Mouse (Mus musculus) kidney, adult 2 months (tissue): ENCODE measurements around the gene Mea1. TPM values are rescaled to one million over a fixed set of nuclear protein-coding genes. Genes with fewer than 3 reads are reported as not detected.

Experiments used
- DNase-seq: peaks from one replicate; pipeline ENCODE4 v3.0.0; 2021
- H3K27ac ChIP-seq: fragments of 200-500 bp; 2 replicates; pipeline ENCODE4 v1.5.1; 2012; ENCODE audit warnings: low read depth, low read length, control low read depth, inconsistent platforms; ENCODE audit not compliant: insufficient read depth
- H3K27me3 ChIP-seq: fragments of 200-500 bp; replicated peaks from 2 replicates; pipeline ENCODE4 v1.6.1; 2012; ENCODE audit warnings: mild to moderate bottlenecking, moderate library complexity, low read length, inconsistent platforms; ENCODE audit not compliant: control insufficient read depth, insufficient read depth
- H3K36me3 ChIP-seq: fragments of 200-500 bp; 2 replicates; pipeline ENCODE4 v1.6.1; 2012; ENCODE audit warnings: mild to moderate bottlenecking, moderate library complexity, low read length, inconsistent platforms; ENCODE audit not compliant: control insufficient read depth, insufficient read depth
- H3K4me1 ChIP-seq: fragments of 200-500 bp; 2 replicates; pipeline ENCODE4 v1.6.1; 2011; ENCODE audit warnings: low read length; ENCODE audit not compliant: control insufficient read depth, insufficient read depth
- H3K4me3 ChIP-seq: fragments of 200-500 bp; 2 replicates; pipeline ENCODE4 v1.5.1; 2011; ENCODE audit warnings: mild to moderate bottlenecking, low read depth, low read length, control low read depth; ENCODE audit not compliant: insufficient read depth
- CTCF ChIP-seq: fragments of 200-500 bp; conservative IDR thresholded peaks from 2 replicates; pipeline ENCODE4 v1.5.1; 2011; ENCODE audit warnings: low read depth, mild to moderate bottlenecking, control low read depth, low read length, moderate library complexity, mixed read lengths; ENCODE audit not compliant: insufficient read depth, insufficient read length
- POLR2A ChIP-seq: fragments of 200-500 bp; IDR thresholded peaks from one replicate; pipeline ENCODE4 v1.6.1; 2011; ENCODE audit warnings: low read depth, low read length, control low read depth
- WGBS: fragments of 180-500 bp; shearing (Covaris S2); methylation state at CpG from one replicate; pipeline ENCODE4 v1.1.7; 2018; 5-methylcytosine and 5-hydroxymethylcytosine counted together
- polyA plus RNA-seq: library from polyadenylated mRNA; depleted of rRNA; stranded (reverse); fragments of >200 nt; gene quantifications from 2 replicates; pipeline ENCODE4 v1.2.3, GENCODE M21; 2012

Gene Mea1
- polyA plus RNA-seq, 1 experiment = 99.3 TPM

- TF ChIP-seq POLR2A (no peak), CTCF (no peak)
- Histone ChIP-seq H3K27me3 (no peaks in the 10 kb centered on the region), H3K27ac (no peak overlapping the region), H3K4me3 (no peak overlapping the region), H3K36me3 (no peaks in the 10 kb centered on the region), H3K4me1 (peaks cover 3% of the 10 kb centered on the region; the same call in 1 of the 2 replicates)
- no peak for DNase-seq
- WGBS = 63% methylated on average over 12 of the region's 12 CpGs
Measured at GRCm38 (mm10) chr17:46701489-46701888, 22.9 kb downstream of the Mea1 start.

- no peak overlapping the region for H3K27ac ChIP-seq
- no peak for DNase-seq
- TF ChIP-seq POLR2A = no peak
- TF ChIP-seq CTCF = no peak
- 85% methylated on average over 12 of the region's 12 CpGs for WGBS
- peaks cover 3% of the 10 kb centered on the region; the same call in 1 of the 2 replicates for H3K4me1 ChIP-seq
- H3K27me3 ChIP-seq = no peaks in the 10 kb centered on the region
- H3K36me3 ChIP-seq = no peaks in the 10 kb centered on the region
- H3K4me3 ChIP-seq = no peak overlapping the region
Measured at GRCm38 (mm10) chr17:46702100-46702499, 23.5 kb downstream of the Mea1 start.

- no peak for DNase-seq
Measured at GRCm38 (mm10) chr17:46702506-46702905, 23.9 kb downstream of the Mea1 start.

GRCm38 (mm10) chr17:46703971-46704886, 25.6 kb downstream of the Mea1 start:
- Histone ChIP-seq H3K36me3 (no peaks in the 10 kb centered on the region), H3K4me1 (peaks cover 3% of the 10 kb centered on the region; the same call in 1 of the 2 replicates), H3K4me3 (peak overlapping the region; percentile 76), H3K27me3 (no peaks in the 10 kb centered on the region), H3K27ac (peak overlapping the region; percentile 44)
- no peak for DNase-seq
- TF ChIP-seq CTCF = no peak
- TF ChIP-seq POLR2A = no peak
- WGBS = 6% methylated on average over 41 of the region's 41 CpGs

More at GRCm38 (mm10) chr17:46702506-46702905, 23.9 kb downstream of the Mea1 start:
- 85% methylated on average over 5 of the region's 5 CpGs for WGBS
- Histone ChIP-seq H3K27ac (no peak overlapping the region), H3K4me3 (no peak overlapping the region), H3K4me1 (peaks cover 3% of the 10 kb centered on the region; the same call in 1 of the 2 replicates), H3K27me3 (no peaks in the 10 kb centered on the region), H3K36me3 (no peaks in the 10 kb centered on the region)
- TF ChIP-seq CTCF = no peak
- no peak for TF ChIP-seq POLR2A

GRCm38 (mm10) chr17:46704887-46705835, 26.6 kb downstream of the Mea1 start, which contains the start of gene Ppp2r5d:
Gene Ppp2r5d (minus strand): TSS chr17:46705111.
- TF ChIP-seq CTCF (no peak), POLR2A (peak; percentile 39)
- peaks cover 3% of the 10 kb centered on the region; the same call in 1 of the 2 replicates for H3K4me1 ChIP-seq
- H3K27me3 ChIP-seq = no peaks in the 10 kb centered on the region
- H3K36me3 ChIP-seq = no peaks in the 10 kb centered on the region
- H3K4me3 ChIP-seq = peak within 1 kb of the TSS; percentile 76
- WGBS = under 1% methylated on average over 48 of the region's 48 CpGs
- H3K27ac ChIP-seq = peak within 1 kb of the TSS; percentile 78
- DNase-seq = peak; percentile 99

GRCm38 (mm10) chr17:46706375-46707089, 27.9 kb downstream of the Mea1 start:
- no peak for DNase-seq
- Histone ChIP-seq H3K27ac (no peak overlapping the region), H3K36me3 (no peaks in the 10 kb centered on the region), H3K27me3 (no peaks in the 10 kb centered on the region), H3K4me1 (peaks cover 3% of the 10 kb centered on the region; the same call in 1 of the 2 replicates), H3K4me3 (no peak overlapping the region)
- WGBS = 94% methylated on average over 14 of the region's 14 CpGs
- TF ChIP-seq POLR2A (no peak), CTCF (no peak)
